Mouse (Mus musculus): Measurements from ENCODE around the gene Fgfr1op. TPM values are rescaled to one million over a fixed set of nuclear protein-coding genes. Genes with fewer than 3 reads are reported as not detected.
"Not testable (repeated sequence)": the region's sequence is repeated elsewhere in the genome, so short reads cannot be mapped to it uniquely, and the experiment has no call there.

Gene Fgfr1op
- polyA plus RNA-seq, 1 experiment from 2014 or later, result 45.9 TPM

DNA sequence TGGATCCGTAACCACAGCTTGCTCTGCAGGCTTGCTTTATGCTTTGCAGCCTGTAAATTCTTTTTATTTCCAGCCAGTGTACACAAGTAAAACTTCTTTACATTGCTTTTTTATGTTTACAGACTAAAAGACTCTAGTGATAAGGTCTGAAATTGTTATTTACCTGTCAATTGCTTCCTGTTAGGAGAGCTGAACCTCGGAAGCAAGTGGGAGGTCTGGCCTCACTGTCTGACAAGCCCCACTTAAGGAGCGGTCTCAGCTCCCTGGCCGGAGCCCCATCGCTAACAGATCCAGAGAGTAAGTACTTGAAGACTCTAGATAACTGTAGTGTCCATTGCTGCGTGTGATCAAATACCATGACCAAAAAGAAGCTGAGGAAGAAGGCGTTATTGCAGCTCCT lies 18.9 kb downstream of the Fgfr1op start:
- Histone ChIP-seq H3K9ac (ENCODE audit: low read depth, low read length) (no peak overlapping the region), H3K27me3 (ENCODE audit: control insufficient read depth, insufficient read depth, low read length) (no peaks in the 10 kb centered on the region), H3K36me3 (ENCODE audit: control insufficient read depth, insufficient read depth, low read length) (peaks cover 15% of the 10 kb centered on the region; the same call in 1 of the 2 replicates), H3K27ac (ENCODE audit: low read depth, low read length) (no peak overlapping the region), H3K9me3 (ENCODE audit: control insufficient read depth, low read length) (no peaks in the 10 kb centered on the region), H3K4me3 (ENCODE audit: low read depth, low read length) (no peak overlapping the region), H3K4me1 (replicated peaks; ENCODE audit: control insufficient read depth, insufficient read depth, low read length) (no peaks in the 10 kb centered on the region), H3K4me2 (replicated peaks; ENCODE audit: low read depth, low read length) (no peak overlapping the region)
- DNase-seq (ENCODE audit: low spot score) (no peak), ATAC-seq (ENCODE audit: low FRiP score) (no peak)
- WGBS, result 95% methylated on average over 7 of the region's 7 CpGs

DNA sequence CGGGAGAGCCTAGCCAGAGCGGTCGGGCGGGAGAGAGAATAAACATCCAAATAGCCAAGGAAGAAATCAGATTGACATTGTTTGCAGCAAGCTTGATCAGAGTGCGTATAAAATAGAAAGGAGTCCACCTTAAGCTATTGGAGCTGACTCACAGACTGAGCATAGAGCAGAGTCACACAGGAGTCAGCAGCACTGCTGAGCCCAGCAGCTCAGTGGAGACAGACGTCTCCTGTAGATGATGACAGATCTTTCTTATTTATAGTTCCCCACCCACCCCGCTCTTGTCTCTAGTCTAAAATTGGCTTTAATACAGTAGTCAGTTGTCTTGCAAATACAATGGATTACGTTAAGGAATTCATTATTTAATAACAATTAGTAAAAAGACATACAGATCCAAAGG lies 28.4 kb downstream of the Fgfr1op start:
- Histone ChIP-seq H3K27me3 (ENCODE audit: control insufficient read depth, insufficient read depth, low read length) (no peaks in the 10 kb centered on the region), H3K4me1 (replicated peaks; ENCODE audit: control insufficient read depth, insufficient read depth, low read length) (no peaks in the 10 kb centered on the region), H3K9me3 (ENCODE audit: control insufficient read depth, low read length) (no peaks in the 10 kb centered on the region), H3K4me2 (replicated peaks; ENCODE audit: low read depth, low read length) (no peak overlapping the region), H3K9ac (ENCODE audit: low read depth, low read length) (no peak overlapping the region), H3K36me3 (ENCODE audit: control insufficient read depth, insufficient read depth, low read length) (0 out of 2 replicates have a peak, but pooled peaks cover 2% of the 10 kb centered on the region), H3K27ac (ENCODE audit: low read depth, low read length) (no peak overlapping the region), H3K4me3 (ENCODE audit: low read depth, low read length) (no peak overlapping the region)
- DNase-seq (ENCODE audit: low spot score), result no peak
- no peak for ATAC-seq (ENCODE audit: low FRiP score)
- 90% methylated on average over 8 of the region's 8 CpGs for WGBS

DNA sequence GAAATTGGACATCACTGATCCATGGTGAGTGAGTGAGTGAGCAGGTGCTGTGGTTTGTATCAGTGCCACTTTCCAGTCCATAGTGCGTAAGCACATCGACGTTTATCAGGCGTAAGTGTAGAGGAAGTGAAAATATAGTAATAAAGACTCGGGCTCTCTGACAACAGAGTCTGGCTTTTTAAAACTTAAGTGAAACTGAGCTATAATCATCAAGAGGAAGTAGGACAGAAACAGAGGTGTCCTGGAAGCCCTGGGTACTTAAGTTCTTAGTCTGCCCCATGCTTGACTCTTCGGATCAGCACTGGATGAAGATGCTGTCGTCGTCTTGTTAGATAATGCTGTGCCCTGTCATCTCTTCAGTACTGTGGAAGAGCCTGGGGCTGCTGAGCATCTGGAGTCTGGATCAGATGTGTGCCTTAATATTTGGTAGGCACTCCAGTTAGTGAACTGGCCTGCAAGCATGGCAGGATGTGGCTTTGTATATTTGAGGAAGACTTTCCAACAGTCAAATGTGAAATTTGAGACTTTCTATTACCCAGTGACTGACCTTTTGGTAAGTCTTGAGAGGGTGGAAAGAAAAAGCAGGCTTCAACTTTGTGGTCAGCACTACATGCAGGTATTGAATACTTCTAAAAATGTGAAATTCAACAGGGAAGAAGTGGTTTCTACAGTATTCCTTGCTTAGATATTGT lies 30.5 kb downstream of the Fgfr1op start:
- H3K9ac ChIP-seq (ENCODE audit: low read depth, low read length), result no peak overlapping the region
- no peaks in the 10 kb centered on the region for H3K4me1 ChIP-seq (replicated peaks; ENCODE audit: control insufficient read depth, insufficient read depth, low read length)
- no peak for ATAC-seq (ENCODE audit: low FRiP score)
- 95% methylated on average over 8 of the region's 8 CpGs for WGBS
- H3K36me3 ChIP-seq (ENCODE audit: control insufficient read depth, insufficient read depth, low read length), result no peaks in the 10 kb centered on the region
- H3K27ac ChIP-seq (ENCODE audit: low read depth, low read length), result no peak overlapping the region
- DNase-seq (ENCODE audit: low spot score), result no peak
- no peaks in the 10 kb centered on the region for H3K9me3 ChIP-seq (ENCODE audit: control insufficient read depth, low read length)
- no peak overlapping the region for H3K4me2 ChIP-seq (replicated peaks; ENCODE audit: low read depth, low read length)
- H3K4me3 ChIP-seq (ENCODE audit: low read depth, low read length), result no peak overlapping the region
- no peaks in the 10 kb centered on the region for H3K27me3 ChIP-seq (ENCODE audit: control insufficient read depth, insufficient read depth, low read length)

DNA sequence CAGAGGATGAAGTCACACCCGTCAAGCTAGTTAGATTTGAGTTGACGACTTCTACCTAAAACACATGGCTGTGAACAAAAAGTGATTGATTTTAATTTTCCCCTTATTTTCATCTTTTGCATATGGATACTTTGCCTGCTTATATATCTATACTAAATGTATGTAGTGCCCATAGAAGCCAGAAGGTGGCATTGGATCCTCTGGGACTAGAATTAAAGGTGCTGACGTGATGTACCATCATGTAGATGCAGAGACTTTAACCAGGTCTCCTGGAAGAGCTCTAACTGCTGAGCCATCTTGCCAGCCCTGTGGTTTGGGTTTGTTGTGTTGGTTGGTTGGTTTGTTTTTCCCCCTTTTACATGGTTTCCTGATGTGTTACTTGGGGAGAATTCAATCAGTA lies 32.4 kb downstream of the Fgfr1op start:
- no peak overlapping the region for H3K27ac ChIP-seq (ENCODE audit: low read depth, low read length)
- no peaks in the 10 kb centered on the region for H3K4me1 ChIP-seq (replicated peaks; ENCODE audit: control insufficient read depth, insufficient read depth, low read length)
- WGBS, result 81% methylated on average over 3 of the region's 3 CpGs
- no peaks in the 10 kb centered on the region for H3K36me3 ChIP-seq (ENCODE audit: control insufficient read depth, insufficient read depth, low read length)
- no peaks in the 10 kb centered on the region for H3K27me3 ChIP-seq (ENCODE audit: control insufficient read depth, insufficient read depth, low read length)
- no peak overlapping the region for H3K4me3 ChIP-seq (ENCODE audit: low read depth, low read length)
- H3K9ac ChIP-seq (ENCODE audit: low read depth, low read length), result no peak overlapping the region
- DNase-seq (ENCODE audit: low spot score), result no peak
- H3K9me3 ChIP-seq (ENCODE audit: control insufficient read depth, low read length), result no peaks in the 10 kb centered on the region
- no peak overlapping the region for H3K4me2 ChIP-seq (replicated peaks; ENCODE audit: low read depth, low read length)
- ATAC-seq (ENCODE audit: low FRiP score), result no peak

DNA sequence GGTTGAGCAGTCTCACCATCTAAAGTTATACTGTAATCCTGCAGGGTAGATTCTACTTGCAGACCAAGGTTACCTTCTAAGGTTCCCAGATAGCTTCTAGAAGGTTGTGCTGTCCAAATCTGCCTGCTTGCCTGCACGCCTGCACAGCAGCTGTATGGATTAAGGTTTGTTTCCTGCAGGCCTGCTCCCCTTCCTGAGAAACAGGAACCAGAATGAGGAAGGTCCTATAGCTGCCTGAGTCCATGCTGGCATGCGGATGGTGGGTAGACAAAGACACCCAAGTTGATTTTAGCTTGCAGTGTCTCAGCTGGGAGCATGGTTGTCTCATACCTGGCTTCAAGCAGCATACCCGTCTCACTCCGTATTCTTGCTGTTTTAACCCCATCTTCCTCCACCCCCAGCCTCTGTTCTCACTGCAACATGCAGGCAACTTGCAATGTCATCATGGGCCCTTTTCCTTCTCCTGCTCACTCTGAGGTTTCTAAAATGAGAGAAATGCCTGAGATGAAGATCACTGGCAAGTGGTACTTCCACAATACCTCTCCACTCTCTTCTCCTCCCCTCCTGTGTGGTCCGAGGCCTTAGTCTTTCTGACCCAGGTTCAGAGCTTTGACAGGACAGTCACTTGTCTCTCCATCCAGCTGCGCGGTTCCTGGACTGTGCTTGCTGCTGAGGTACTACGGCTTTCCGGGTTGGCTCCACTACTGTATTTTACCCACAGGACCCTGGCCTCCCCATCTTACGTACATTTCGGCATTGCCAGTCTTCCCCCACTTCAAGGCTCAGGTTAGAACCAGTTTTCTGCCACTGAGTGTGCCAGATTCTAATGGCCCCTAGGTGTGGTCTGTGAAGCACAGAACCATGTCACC lies 34.0 kb downstream of the Fgfr1op start:
- no peak for DNase-seq (ENCODE audit: low spot score)
- no peak overlapping the region for H3K4me2 ChIP-seq (replicated peaks; ENCODE audit: low read depth, low read length)
- no peak overlapping the region for H3K27ac ChIP-seq (ENCODE audit: low read depth, low read length)
- H3K4me1 ChIP-seq (replicated peaks; ENCODE audit: control insufficient read depth, insufficient read depth, low read length), result no peaks in the 10 kb centered on the region
- H3K4me3 ChIP-seq (ENCODE audit: low read depth, low read length), result no peak overlapping the region
- WGBS, result 86% methylated on average over 11 of the region's 11 CpGs
- no peak overlapping the region for H3K9ac ChIP-seq (ENCODE audit: low read depth, low read length)
- no peaks in the 10 kb centered on the region for H3K36me3 ChIP-seq (ENCODE audit: control insufficient read depth, insufficient read depth, low read length)
- no peaks in the 10 kb centered on the region for H3K9me3 ChIP-seq (ENCODE audit: control insufficient read depth, low read length)
- H3K27me3 ChIP-seq (ENCODE audit: control insufficient read depth, insufficient read depth, low read length), result no peaks in the 10 kb centered on the region
- no peak for ATAC-seq (ENCODE audit: low FRiP score)

GRCm38 (mm10) chr17:8199936-8200330 lies 34.6 kb downstream of the Fgfr1op start:
- no peaks in the 10 kb centered on the region for H3K36me3 ChIP-seq (ENCODE audit: control insufficient read depth, insufficient read depth, low read length)
- H3K4me1 ChIP-seq (replicated peaks; ENCODE audit: control insufficient read depth, insufficient read depth, low read length), result no peaks in the 10 kb centered on the region
- WGBS, result 97% methylated on average over 1 of the region's 1 CpGs
- H3K9me3 ChIP-seq (ENCODE audit: control insufficient read depth, low read length), result no peaks in the 10 kb centered on the region
- no peak overlapping the region for H3K9ac ChIP-seq (ENCODE audit: low read depth, low read length)
- no peak overlapping the region for H3K4me2 ChIP-seq (replicated peaks; ENCODE audit: low read depth, low read length)
- H3K27me3 ChIP-seq (ENCODE audit: control insufficient read depth, insufficient read depth, low read length), result no peaks in the 10 kb centered on the region
- ATAC-seq (ENCODE audit: low FRiP score) (no peak), DNase-seq (ENCODE audit: low spot score) (no peak)
- no peak overlapping the region for H3K27ac ChIP-seq (ENCODE audit: low read depth, low read length)
- H3K4me3 ChIP-seq (ENCODE audit: low read depth, low read length), result no peak overlapping the region

DNA sequence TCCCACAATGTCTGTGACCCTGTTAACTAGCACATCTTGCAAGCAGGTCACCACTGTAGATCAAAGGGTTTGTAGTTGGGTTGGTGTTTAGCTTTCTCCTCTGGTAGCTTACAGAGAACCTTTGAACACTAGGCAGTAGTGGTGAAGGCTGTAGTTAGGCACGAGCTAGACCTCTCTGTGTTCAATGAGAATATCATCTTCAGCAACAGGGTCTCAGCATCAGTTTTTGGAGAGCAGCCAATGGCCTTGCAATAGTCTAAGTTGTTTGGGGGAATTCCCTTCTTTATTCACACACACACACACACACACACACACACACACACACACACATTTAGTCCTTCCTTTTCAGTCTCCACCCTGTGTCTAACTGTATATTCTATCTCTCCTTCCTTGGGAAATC lies 38.2 kb downstream of the Fgfr1op start:
- no peak for ATAC-seq (ENCODE audit: low FRiP score)
- WGBS, result 86% methylated on average over 1 of the region's 1 CpGs

DNA sequence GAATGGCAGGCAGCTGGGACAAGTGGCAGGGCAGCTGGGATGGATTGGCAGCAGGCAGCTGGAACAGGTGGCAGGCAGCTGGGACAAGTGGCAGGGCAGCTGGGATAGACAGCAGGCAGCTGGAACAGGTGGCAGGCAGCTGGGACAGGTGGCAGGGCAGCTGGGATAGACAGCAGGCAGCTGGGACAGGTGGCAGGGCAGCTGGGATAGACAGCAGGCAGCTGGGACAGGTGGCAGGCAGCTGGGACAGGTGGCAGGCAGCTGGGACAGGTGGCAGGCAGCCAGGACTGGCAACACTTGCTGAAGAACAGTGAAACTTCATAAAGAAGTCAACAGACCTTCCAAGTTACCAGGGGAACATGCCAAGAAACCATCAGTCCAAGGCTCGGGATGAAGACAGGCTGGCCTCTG lies 39.9 kb downstream of the Fgfr1op start:
- not testable (repeated sequence) for ATAC-seq (ENCODE audit: low FRiP score); H3K36me3 ChIP-seq (ENCODE audit: control insufficient read depth, insufficient read depth, low read length); H3K27ac ChIP-seq (ENCODE audit: low read depth, low read length); H3K4me3 ChIP-seq (ENCODE audit: low read depth, low read length); H3K4me2 ChIP-seq (replicated peaks; ENCODE audit: low read depth, low read length); H3K9me3 ChIP-seq (ENCODE audit: control insufficient read depth, low read length); H3K27me3 ChIP-seq (ENCODE audit: control insufficient read depth, insufficient read depth, low read length); H3K9ac ChIP-seq (ENCODE audit: low read depth, low read length); DNase-seq (ENCODE audit: low spot score); H3K4me1 ChIP-seq (replicated peaks; ENCODE audit: control insufficient read depth, insufficient read depth, low read length)
- WGBS, result 89% methylated on average over 1 of the region's 1 CpGs

More for the DNA sequence above, 38.2 kb downstream of the Fgfr1op start:
- H3K36me3 ChIP-seq (ENCODE audit: control insufficient read depth, insufficient read depth, low read length), result no peaks in the 10 kb centered on the region
- no peaks in the 10 kb centered on the region for H3K27me3 ChIP-seq (ENCODE audit: control insufficient read depth, insufficient read depth, low read length)
- no peak overlapping the region for H3K4me3 ChIP-seq (ENCODE audit: low read depth, low read length)
- H3K4me2 ChIP-seq (replicated peaks; ENCODE audit: low read depth, low read length), result no peak overlapping the region
- H3K9me3 ChIP-seq (ENCODE audit: control insufficient read depth, low read length), result no peaks in the 10 kb centered on the region
- H3K27ac ChIP-seq (ENCODE audit: low read depth, low read length), result no peak overlapping the region
- no peaks in the 10 kb centered on the region for H3K4me1 ChIP-seq (replicated peaks; ENCODE audit: control insufficient read depth, insufficient read depth, low read length)
- H3K9ac ChIP-seq (ENCODE audit: low read depth, low read length), result no peak overlapping the region
- no peak for DNase-seq (ENCODE audit: low spot score)

- no peak overlapping the region for H3K4me2 ChIP-seq (replicated peaks; ENCODE audit: low read depth, low read length)
- no peaks in the 10 kb centered on the region for H3K36me3 ChIP-seq (ENCODE audit: control insufficient read depth, insufficient read depth, low read length)
- WGBS, result 91% methylated on average over 5 of the region's 5 CpGs
- no peak overlapping the region for H3K4me3 ChIP-seq (ENCODE audit: low read depth, low read length)
- no peak for ATAC-seq (ENCODE audit: low FRiP score)
- H3K9me3 ChIP-seq (ENCODE audit: control insufficient read depth, low read length), result no peaks in the 10 kb centered on the region
- no peak overlapping the region for H3K27ac ChIP-seq (ENCODE audit: low read depth, low read length)
- DNase-seq (ENCODE audit: low spot score), result no peak
- H3K27me3 ChIP-seq (ENCODE audit: control insufficient read depth, insufficient read depth, low read length), result no peaks in the 10 kb centered on the region
- H3K9ac ChIP-seq (ENCODE audit: low read depth, low read length), result no peak overlapping the region
- no peaks in the 10 kb centered on the region for H3K4me1 ChIP-seq (replicated peaks; ENCODE audit: control insufficient read depth, insufficient read depth, low read length)
These were observed 41.4 kb downstream of the Fgfr1op start for GRCm38 (mm10) chr17:8206691-8207090.
